Mouse (Mus musculus) kidney, adult 2 months (tissue): ENCODE data around the gene Alk.

Experiments used
- CTCF ChIP-seq: fragments of 200-500 bp; conservative IDR thresholded peaks from 2 replicates; pipeline ENCODE4 v1.5.1; 2011; ENCODE audit warnings: low read depth, mild to moderate bottlenecking, control low read depth, low read length, moderate library complexity, mixed read lengths; ENCODE audit not compliant: insufficient read depth, insufficient read length
- POLR2A ChIP-seq: fragments of 200-500 bp; IDR thresholded peaks from one replicate; pipeline ENCODE4 v1.6.1; 2011; ENCODE audit warnings: low read depth, low read length, control low read depth

DNA sequence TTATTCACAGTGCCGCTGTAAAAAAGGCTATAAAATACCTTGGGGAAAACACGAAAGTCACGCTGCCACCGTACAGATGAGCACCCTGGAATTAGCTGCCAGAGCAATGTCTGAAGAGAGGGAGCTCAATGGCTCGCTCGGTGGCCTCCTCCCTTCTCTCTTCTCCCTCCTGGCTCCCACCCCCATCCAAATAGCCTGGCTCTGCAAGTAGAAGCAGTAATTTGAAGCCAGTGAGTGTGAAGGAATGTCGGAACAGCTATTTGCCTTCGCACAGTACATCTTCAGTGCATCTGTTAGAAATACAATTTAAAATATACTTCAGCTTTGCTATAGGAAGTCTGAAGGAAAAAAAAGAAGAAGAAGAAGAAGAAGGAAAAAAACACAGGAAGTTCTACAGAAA, 208.5 kb downstream of the Alk start:
- TF ChIP-seq CTCF (no peak), POLR2A (no peak)
